Mouse (Mus musculus) C2C12 (cell line): ENCODE results near the gene Nfib. TPM values are rescaled to one million over a fixed set of nuclear protein-coding genes. Genes with fewer than 3 reads are reported as not detected.

Experiments
- H3K27me3 ChIP-seq: one replicate; pipeline ENCODE4 v1.6.1; 2011; ENCODE audit not compliant: control insufficient read depth, insufficient read depth, insufficient read length
- H3K36me3 ChIP-seq: one replicate; pipeline ENCODE4 v1.6.1; 2011; ENCODE audit not compliant: control insufficient read depth, insufficient read depth
- H3K4me3 ChIP-seq: one replicate; pipeline ENCODE4 v1.5.1; 2011; ENCODE audit warnings: mild to moderate bottlenecking, control low read depth; ENCODE audit not compliant: poor library complexity, insufficient read depth, severe bottlenecking
- H3K79me2 ChIP-seq: one replicate; pipeline ENCODE4 v1.6.1; 2011; ENCODE audit not compliant: control insufficient read depth, insufficient read depth
- H3K79me3 ChIP-seq: one replicate; pipeline ENCODE4 v1.6.1; 2011; ENCODE audit warnings: low read depth, control low read depth
- H3ac ChIP-seq: one replicate; pipeline ENCODE3; 2011; ENCODE audit warnings: low read depth; ENCODE audit not compliant: control insufficient read depth, insufficient read length
- CEBPB ChIP-seq: IDR thresholded peaks from one replicate; pipeline ENCODE4 v1.6.1; 2011; ENCODE audit warnings: low read depth, mild to moderate bottlenecking, control low read depth, moderate library complexity
- CTCF ChIP-seq: IDR thresholded peaks from one replicate; pipeline ENCODE4 v1.5.1; 2011; ENCODE audit not compliant: control insufficient read depth, insufficient read depth, insufficient read length
- FOSL1 ChIP-seq: IDR thresholded peaks from one replicate; pipeline ENCODE4 v1.8.0; 2011; ENCODE audit warnings: mild to moderate bottlenecking, low read length; ENCODE audit not compliant: poor library complexity, insufficient read depth, severe bottlenecking
- MAX ChIP-seq: IDR thresholded peaks from one replicate; pipeline ENCODE4 v1.6.1; 2011; ENCODE audit warnings: mild to moderate bottlenecking, control low read depth
- MYOD1 ChIP-seq: IDR thresholded peaks from one replicate; pipeline ENCODE4 v1.6.1; 2011; ENCODE audit warnings: low read depth; ENCODE audit not compliant: control insufficient read depth, insufficient read length
- MYOG ChIP-seq: IDR thresholded peaks from one replicate; pipeline ENCODE4 v1.6.1; 2011; ENCODE audit not compliant: control insufficient read depth, insufficient read length; ENCODE audit errors: extremely low read depth
- USF1 ChIP-seq: IDR thresholded peaks from one replicate; pipeline ENCODE4 v1.6.1; 2011; ENCODE audit warnings: low read depth, mild to moderate bottlenecking, control low read depth, moderate library complexity
- polyA plus RNA-seq: library from polyadenylated mRNA; unstranded; fragments of >200 nt; fragmentation: generic; extraction: Trizol; gene quantifications from one replicate; pipeline ENCODE4 v1.2.1, GENCODE M21; 2012; ENCODE audit warnings: missing spikeins

Nfib gene
- polyA plus RNA-seq, 1 experiment = 5.1 TPM

DNA sequence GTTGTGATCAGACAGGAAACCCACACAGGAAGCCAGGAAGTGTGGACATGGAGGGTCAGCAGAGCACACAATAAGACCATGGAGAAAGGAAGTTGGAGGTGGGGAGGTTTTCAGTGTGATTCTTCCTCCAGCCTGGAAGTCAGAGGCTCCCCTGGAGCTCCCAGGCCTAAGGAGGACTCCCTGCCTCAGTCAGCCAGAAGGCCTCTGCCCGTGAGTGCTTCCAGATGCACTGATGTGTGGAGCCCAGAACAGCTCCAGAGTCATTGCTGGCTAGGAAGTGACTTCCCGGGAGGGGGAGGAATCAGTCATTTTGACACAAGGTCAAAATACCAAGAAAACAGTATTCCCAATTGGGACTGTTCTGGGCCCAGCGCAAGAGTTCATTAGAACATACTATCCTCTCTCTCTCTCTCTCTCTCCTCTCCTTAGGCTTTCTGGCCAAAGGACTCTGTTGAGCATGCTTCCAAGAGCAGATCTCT, 174.6 kb downstream of the Nfib start:
- Histone ChIP-seq H3K4me3 (no peak overlapping the region), H3K79me3 (no peaks in the 10 kb centered on the region), H3K36me3 (no peaks in the 10 kb centered on the region), H3K79me2 (no peaks in the 10 kb centered on the region), H3ac (no peak overlapping the region), H3K27me3 (no peaks in the 10 kb centered on the region)
- TF ChIP-seq CEBPB = no peak
- TF ChIP-seq MYOD1 = no peak
- TF ChIP-seq USF1 = no peak
- no peak for TF ChIP-seq MAX
- TF ChIP-seq CTCF = no peak
- no peak for TF ChIP-seq FOSL1
- no peak for TF ChIP-seq MYOG

DNA sequence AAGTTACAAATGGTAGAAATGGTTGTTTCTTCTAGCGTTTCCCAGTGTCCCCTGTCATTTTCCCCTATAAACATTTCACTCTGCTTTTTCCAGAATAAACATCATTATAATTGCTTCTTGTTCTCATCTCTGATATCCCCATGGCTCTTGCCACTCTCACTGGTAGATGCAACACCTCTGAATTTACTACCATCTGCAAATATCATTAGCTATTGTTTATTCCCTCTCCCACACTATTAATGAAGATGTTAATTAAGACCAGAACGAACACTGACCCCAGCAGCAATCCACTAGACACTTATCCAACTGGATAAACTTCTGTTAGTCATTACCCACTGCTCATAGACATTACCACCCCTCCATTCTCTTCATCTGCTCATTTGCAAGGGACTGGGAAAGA, 176.6 kb downstream of the Nfib start:
- Histone ChIP-seq H3K36me3 (no peaks in the 10 kb centered on the region), H3ac (no peak overlapping the region), H3K27me3 (no peaks in the 10 kb centered on the region), H3K79me3 (no peaks in the 10 kb centered on the region), H3K4me3 (no peak overlapping the region), H3K79me2 (no peaks in the 10 kb centered on the region)
- TF ChIP-seq USF1 (no peak), MYOD1 (no peak), FOSL1 (no peak), MAX (no peak), CTCF (no peak), MYOG (no peak), CEBPB (no peak)

DNA sequence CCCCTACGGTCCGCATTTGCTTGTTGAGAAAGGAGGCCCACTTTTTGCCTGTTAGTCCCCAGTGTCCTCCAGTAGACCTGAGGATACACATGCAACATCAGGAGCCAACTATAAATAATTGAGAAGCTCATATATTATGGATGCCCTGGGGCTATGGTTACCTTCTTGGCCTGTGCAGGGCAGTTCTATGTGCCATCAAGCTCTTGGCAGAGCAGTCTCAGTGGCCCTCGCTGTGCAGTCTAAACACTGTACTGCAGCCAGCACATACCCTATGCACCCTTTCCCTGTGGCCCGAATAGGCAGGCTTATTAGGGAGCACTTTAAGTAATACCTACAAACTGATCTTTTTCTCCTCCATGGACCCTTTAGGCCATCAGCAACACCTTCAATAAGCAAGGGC, 185.6 kb downstream of the Nfib start:
- no peak for TF ChIP-seq CEBPB
- TF ChIP-seq MAX = no peak
- no peak for TF ChIP-seq MYOG
- TF ChIP-seq FOSL1 = no peak
- no peak for TF ChIP-seq USF1
- no peak for TF ChIP-seq CTCF
- TF ChIP-seq MYOD1 = no peak
- Histone ChIP-seq H3K79me2 (no peaks in the 10 kb centered on the region), H3K79me3 (no peaks in the 10 kb centered on the region), H3K36me3 (no peaks in the 10 kb centered on the region), H3ac (no peak overlapping the region), H3K4me3 (no peak overlapping the region), H3K27me3 (no peaks in the 10 kb centered on the region)

DNA sequence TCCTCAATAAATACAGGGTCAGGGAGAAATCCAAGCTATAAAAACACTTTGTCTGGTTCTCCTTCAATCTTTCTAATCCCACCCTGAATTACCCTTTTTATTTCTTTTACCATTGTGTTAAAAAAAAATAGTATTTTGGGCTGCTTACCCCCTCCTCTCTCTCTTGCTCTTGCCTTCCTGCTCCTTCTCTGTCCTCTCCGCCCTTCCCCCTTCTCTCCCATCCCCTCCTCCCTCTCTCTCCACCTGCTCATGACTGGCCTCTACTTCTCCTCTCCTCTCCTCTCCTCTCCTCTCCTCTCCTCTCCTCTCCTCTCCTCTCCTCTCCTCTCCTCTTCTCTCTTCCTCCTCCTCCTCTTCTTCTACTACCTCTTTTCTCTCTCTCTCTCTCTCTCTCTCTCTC, 187.4 kb downstream of the Nfib start:
- H3K79me3 ChIP-seq = no peaks in the 10 kb centered on the region
- H3ac ChIP-seq = no peak overlapping the region
- H3K4me3 ChIP-seq = no peak overlapping the region
- no peaks in the 10 kb centered on the region for H3K79me2 ChIP-seq
- no peaks in the 10 kb centered on the region for H3K36me3 ChIP-seq
- TF ChIP-seq FOSL1 (no peak), MYOD1 (no peak), MAX (no peak), MYOG (no peak), USF1 (no peak), CEBPB (no peak), CTCF (no peak)
- no peaks in the 10 kb centered on the region for H3K27me3 ChIP-seq

DNA sequence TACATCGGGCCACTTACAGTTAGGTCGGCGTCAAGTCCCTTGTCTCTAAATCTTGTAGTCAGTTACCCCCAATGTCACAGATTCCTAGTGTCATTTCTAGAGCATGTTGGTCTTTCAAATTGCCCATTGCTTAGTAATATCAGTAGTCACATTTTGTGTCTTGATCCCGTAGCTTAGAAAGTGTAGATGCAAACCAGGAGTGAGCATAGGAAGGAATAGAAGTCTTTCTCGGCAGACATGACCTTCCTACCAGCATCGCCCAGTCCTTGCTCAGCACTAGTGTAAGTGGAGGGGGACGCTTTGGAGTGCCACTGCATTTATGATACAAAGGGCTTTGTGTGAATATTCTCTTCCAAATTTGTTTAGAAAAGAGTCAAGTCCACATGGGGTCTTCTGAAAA, 188.2 kb downstream of the Nfib start:
- H3ac ChIP-seq = no peak overlapping the region
- no peaks in the 10 kb centered on the region for H3K27me3 ChIP-seq
- H3K79me3 ChIP-seq = no peaks in the 10 kb centered on the region
- TF ChIP-seq MAX = no peak
- no peak for TF ChIP-seq CEBPB
- TF ChIP-seq CTCF = no peak
- TF ChIP-seq FOSL1 = no peak
- no peak for TF ChIP-seq USF1
- no peak for TF ChIP-seq MYOD1
- TF ChIP-seq MYOG = no peak
- H3K36me3 ChIP-seq = no peaks in the 10 kb centered on the region
- no peaks in the 10 kb centered on the region for H3K79me2 ChIP-seq
- H3K4me3 ChIP-seq = no peak overlapping the region

DNA sequence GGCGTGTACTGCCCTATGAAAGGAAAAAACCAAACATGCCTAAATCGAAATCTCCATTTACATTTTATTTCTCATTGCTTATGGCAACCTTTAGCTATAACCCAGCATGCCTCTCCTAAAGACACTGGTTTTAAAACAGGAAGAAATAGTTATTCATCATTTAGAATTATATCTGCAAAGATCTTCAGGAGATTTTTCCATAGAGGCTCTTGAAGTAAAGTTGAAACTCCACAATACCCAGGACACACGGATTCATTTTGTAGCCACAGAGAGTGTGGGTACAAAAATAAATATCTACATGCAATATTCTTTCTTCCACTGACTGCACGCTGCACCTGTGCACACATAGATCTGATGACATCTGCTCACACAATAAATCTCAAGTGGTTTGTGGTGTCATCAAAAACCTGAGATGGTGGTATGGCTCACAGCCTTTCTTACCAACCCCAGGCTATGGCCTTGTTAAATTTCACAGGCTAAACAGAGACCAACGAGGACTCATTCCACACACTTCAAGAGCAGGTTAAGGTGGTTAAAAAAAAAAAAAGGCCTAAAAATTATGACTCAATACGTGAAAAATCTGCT, 189.2 kb downstream of the Nfib start:
- Histone ChIP-seq H3K27me3 (no peaks in the 10 kb centered on the region), H3K4me3 (no peak overlapping the region), H3K36me3 (no peaks in the 10 kb centered on the region), H3K79me2 (no peaks in the 10 kb centered on the region), H3ac (no peak overlapping the region), H3K79me3 (no peaks in the 10 kb centered on the region)
- no peak for TF ChIP-seq CTCF
- peak; percentile 66 for TF ChIP-seq MYOD1
